Mouse (Mus musculus) cerebellum, adult (tissue): Measurements from ENCODE around the gene Kcnh2.

Experiments used
- ATAC-seq: cut with Nextera tagmentation; 2 replicates; pipeline ENCODE4 v1.9.2; 2017; ENCODE audit warnings: mild to moderate bottlenecking, moderate library complexity, mixed read lengths; ENCODE audit not compliant: insufficient number of reproducible peaks, low FRiP score, low TSS enrichment

Gene Kcnh2

DNA sequence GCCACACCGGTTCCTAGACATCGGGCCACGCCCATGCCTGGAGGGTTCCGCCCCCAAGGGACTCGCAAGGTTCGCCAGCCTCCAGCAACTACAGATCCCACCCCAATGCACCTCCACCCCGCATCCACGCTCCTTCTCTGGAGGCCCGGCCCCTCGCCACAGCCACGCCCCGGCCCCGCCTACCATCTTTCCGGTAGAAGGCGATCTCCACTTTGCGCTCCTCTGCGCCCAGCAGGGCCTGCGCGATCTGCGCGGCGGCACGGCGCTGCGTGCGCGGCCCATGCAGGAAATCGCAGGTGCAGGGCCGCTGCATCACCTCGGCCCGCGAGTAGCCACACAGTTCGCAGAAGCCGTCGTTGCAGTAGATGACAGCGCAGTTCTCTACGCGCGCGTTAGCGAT, 3.3 kb downstream of the Kcnh2 start:
- ATAC-seq: peak; percentile 51; the same call in 1 of the 2 replicates

- no peak for ATAC-seq
These were observed 4.1 kb downstream of the Kcnh2 start for GRCm38 (mm10) chr5:24347186-24347875.

DNA sequence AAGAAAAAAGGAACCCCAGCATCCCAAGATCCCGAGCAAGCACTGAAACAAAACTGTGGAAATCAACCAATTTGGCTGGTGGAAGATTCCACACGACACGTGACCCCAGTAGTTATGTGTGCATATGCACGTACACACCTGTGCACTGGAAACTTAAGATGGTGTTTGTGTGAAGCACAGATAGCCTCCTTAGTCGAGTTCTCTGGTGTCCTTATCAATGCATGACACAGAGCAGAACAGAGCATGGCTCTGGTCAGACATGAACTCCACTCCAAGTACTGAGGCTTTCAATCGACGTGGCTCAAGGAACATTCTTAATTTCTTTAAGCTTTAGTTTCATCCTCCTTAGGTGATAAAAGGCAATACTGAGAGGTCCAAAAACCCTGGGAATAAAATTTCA, 5.1 kb downstream of the Kcnh2 start:
- no peak for ATAC-seq

GRCm38 (mm10) chr5:24344477-24345051, 6.8 kb downstream of the Kcnh2 start:
- ATAC-seq: no peak

DNA sequence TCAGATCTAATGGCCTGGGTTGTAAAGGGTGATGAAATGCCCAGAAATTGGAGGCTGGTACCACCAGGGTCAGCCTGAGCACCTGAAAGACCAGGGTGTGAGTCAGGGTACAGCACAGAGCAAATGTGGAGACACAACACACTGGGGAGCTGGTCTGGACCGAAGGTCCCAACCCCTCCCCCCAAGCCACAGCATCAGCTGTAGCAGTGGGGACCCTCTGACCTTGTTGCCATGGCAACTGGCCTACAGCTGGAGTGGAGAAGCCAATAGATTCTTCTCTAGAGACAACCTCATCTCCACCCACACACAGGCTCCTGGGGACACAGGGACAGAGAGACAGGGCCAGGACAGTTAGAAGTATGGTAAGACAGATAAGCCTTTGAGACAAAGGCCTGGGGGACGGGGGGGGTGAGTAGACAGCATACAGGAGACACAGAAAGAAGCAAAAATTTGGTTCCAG, 7.4 kb downstream of the Kcnh2 start:
- no peak for ATAC-seq

DNA sequence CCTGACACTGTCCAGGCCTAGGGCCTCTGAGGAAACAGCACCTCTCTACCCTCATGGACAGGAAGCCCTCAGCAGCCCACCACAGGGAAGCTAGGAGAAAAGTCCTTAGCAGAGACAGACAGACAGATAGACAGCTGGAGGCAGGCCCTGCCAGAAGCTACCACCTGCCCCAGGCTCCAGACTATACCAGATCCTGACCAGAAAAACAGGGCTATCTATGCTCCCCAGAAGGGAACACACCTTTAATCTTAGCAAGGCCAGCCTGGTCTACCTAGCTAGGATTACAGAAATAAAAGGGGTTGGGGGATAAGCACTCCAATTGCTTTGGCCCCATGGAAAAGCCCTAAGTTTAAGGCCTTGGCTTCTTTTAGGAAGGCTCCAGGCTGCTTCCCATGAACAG, 8.0 kb downstream of the Kcnh2 start:
- no peak for ATAC-seq

DNA sequence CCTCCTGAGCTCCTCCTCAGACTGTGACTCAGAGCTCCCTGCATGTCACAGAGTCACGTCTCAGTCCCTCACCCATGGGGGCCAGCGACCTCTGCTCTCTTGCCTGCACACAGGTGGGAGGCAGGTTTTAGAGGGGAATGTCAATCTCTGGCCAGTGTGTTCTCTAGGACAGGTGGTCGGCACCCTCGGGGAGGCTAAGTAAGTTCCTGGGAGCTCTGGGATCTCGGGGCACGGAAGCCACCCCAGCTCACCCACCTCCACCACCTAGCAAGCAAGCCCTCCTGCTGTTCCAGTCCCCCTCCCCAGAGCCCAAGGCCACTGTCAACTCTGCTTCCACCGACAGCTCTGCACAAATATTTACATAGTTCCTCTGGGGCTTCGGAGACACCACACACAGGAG, 8.4 kb downstream of the Kcnh2 start:
- ATAC-seq: no peak

- no peak for ATAC-seq
These were observed 9.0 kb downstream of the Kcnh2 start for GRCm38 (mm10) chr5:24342205-24342963.

DNA sequence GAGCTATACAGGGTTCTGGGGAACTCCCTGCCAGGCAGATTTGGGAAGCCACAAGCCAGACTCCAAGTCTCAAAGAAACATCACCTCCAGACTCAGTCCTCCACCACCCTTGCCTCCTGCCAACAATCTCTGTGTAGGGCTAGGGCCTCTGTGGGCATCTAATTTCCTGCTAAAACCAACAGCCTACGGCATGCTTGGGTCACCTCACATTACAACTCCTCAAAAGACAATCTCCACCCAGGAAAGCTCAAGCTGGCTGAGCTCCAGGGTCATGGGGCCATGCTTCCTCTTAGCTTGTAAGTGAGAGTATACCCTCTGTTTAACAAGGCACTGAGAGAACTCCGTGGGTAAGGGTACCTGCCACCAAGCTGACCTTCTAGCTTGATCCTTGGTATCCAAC, 13.6 kb downstream of the Kcnh2 start:
- no peak for ATAC-seq

DNA sequence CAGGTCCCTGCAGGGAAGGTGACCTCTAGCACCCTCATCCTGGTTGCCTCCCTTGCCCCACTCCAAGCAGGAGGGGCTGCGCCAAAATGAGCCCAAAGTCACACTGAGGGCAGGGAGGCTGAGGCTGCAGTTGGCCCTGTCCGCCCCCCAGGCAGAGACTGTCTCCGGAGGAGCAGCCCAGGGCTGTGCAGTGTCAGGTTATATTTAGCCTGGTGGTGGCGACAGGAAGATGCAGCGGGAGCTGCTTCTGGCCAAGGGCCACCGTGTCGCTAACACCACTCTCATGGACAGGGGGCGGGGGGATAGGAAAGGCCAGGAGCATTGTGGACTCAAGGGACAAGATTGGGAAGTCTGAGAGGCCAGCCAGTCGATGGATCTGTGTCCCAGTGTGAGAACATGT, 14.0 kb downstream of the Kcnh2 start:
- no peak for ATAC-seq

DNA sequence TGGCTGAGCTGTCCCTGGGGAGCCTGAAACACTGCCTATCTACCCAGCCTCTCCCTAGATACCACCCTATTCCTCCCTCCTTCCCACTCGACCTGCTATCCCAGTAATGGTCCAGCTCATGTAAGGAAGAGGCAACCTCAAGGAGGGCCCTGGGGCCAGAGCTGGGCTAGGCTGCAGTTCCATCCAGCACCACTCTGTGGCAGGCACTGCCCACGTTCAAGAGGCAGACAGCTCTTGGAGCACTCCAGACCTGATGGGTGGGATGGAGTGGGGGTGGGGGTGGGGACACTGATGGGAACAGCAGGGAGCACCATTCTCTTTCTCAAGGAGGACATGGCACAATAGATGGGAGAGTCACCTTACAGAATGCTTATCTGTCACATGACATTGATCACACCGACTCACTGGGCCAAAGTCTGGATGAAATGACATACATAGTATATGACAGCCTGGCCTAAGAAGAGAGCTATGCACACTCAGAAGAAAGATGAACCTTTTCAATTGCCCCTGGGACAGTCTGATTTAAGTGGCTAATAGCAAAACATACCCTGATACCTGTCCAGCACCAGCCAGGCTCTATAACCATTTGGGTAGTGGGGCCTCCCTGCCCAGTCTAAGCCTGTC, 15.4 kb downstream of the Kcnh2 start:
- ATAC-seq: peak; percentile 54; the same call in 1 of the 2 replicates

DNA sequence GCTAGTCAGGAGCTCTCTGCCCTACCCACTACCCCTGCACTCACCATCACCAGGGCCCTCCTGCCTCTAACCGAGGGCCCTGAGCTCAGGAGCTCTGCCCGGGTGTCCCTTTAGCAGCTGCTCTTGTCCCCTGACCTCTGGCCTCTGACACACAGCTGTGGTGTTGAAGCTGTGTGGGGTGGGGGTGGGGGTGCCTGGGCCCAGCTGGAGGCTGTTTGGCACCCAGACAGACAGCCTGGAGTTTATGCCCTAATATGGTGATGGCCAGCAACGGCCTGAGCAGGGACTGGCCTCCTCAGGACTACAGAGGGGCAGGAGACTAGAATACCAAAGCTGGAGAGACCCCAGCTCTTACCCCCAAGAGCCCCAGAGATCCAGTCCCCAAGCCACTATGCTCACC, 16.7 kb downstream of the Kcnh2 start:
- no peak for ATAC-seq

DNA sequence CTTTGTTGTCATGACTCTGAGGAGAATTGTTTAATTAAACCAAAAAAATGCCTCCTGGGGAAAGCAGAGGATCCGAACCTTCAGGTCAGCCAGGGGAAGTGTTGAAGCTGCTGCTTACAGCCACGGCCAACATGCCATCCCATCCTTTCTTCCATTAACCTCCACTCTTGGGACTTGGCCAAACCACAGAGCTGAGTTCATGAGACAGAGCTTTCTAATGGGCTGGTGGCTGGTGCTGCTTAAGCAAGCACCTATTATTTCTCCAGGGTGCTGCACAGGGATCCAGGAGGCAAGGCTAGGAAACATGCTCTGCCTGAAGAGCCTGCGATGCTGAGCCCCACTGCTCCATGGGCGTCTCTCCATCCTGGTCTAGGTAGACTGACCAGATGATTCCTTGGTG, 19.0 kb downstream of the Kcnh2 start:
- ATAC-seq: no peak

DNA sequence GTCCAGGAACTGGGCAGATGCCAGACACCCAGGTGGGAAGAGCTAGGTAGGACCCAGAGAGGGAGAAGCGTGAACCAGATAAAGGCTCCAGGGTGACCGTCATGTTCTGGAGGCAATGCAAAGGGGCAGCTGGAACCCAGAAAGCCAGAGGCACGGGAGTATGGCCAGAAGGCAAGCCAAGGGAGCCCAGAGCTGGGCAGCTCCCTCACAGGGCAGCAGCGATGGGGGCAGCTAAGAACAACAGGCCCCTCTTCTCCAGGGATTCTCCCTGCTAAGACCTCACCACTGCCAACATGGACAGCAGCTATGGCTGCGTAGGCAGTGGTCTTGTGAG, 21.5 kb downstream of the Kcnh2 start:
- ATAC-seq: peak; percentile 13; the same call in 1 of the 2 replicates

GRCm38 (mm10) chr5:24329212-24329964, 22.0 kb downstream of the Kcnh2 start:
- ATAC-seq: peak; percentile 29; the same call in 1 of the 2 replicates

- no peak for ATAC-seq
These were observed 22.6 kb downstream of the Kcnh2 start for GRCm38 (mm10) chr5:24328813-24329211.

DNA sequence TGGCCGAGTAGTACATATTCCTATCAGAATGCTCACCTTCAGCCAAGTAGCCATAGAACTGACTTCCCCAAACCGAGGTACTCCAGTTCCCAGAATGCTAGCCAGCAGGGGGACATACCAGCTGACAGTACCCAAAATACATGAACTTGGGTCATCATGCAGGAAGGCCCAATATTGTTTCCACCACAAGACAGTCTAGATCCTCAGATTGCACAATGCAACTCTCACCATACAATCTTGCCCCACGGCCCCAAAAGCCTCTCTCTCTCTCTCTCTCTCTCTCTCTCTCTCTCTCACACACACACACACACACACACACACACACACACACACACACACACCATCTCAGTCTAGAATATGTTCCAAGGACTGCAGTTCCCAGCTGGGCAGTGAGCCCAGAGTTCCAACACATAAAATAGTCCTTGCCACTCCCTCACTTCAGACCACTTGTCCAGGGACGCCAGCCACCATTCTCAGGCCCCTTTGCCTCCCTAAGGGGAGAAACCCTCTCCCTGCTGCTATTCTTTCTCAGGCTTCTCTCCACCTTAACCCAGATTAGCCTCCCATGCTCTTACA, 24.5 kb downstream of the Kcnh2 start:
- no peak for ATAC-seq

DNA sequence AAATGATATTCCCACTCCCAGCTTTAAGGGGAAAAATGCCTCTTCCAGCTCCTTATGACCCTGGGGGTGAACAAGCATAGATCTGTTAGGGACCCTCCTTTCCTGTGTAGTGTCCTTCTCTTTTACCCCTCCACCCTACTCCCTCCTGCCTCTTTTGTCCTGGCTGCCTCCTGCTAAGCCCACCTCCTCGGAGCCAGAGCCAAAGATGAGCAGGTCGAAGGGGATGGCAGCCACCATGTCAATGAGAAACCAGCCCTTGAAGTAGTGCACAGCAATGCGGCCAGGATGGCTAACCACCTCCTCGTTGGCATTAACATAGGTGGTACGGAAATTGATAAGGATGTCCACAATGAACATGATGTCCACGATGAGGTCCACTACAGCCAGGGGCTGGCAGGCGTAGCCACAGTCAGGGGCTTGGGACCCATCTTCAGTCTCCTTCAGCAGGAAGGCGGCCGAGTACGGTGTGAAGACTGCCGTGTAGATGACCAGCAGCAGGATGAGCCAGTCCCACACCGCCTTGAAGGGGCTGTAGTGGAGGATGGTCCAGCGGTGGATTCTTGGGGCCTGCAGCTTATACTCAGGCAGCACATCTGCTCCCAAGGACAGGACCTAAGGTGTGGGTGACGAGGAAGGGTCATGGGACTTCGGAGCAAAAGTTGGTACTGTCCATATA, 25.1 kb downstream of the Kcnh2 start:
- ATAC-seq: no peak

GRCm38 (mm10) chr5:24325251-24325650, 26.2 kb downstream of the Kcnh2 start:
- no peak for ATAC-seq
